25 mouse cellular contexts compared by ENCODE assay signal in genomic region chr1:35619476-35619875, GRCm38 (mm10).
"Had no signal": no experiment of that assay in that cellular context is flagged by ENCODE, and none has a peak within 500 bp of the region (broad histone marks: within the 10 kb centered on the region; RNA-seq: fewer than 3 reads in every experiment).

No protein-coding gene starts in this region.

- H3K27me3 ChIP-seq: intestine, embryonic 15.5 days; kidney, embryonic 15.5 days; limb, embryonic 13.5 days; liver, embryonic 12.5 days; liver, embryonic 15.5 days; megakaryocyte, embryonic 14.5 days; midbrain, embryonic 13.5 days; neural tube, embryonic 13.5 days had no signal

- ATAC-seq: intestine, embryonic 15.5 days; liver, embryonic 12.5 days; midbrain, embryonic 13.5 days; midbrain, embryonic 16.5 days had no signal

- H3K4me1 ChIP-seq: intestine, embryonic 15.5 days; kidney, embryonic 15.5 days; limb, embryonic 10.5 days; liver, embryonic 12.5 days; liver, embryonic 15.5 days; megakaryocyte, embryonic 14.5 days; midbrain, embryonic 10.5 days; midbrain, embryonic 13.5 days; neural tube, embryonic 13.5 days had no signal

- H3K4me3 ChIP-seq: intestine, embryonic 15.5 days; kidney, embryonic 15.5 days; limb, embryonic 10.5 days; limb, embryonic 13.5 days; liver, embryonic 12.5 days; liver, embryonic 15.5 days; megakaryocyte, embryonic 14.5 days; midbrain, embryonic 10.5 days; midbrain, embryonic 13.5 days; myocyte; neural tube, embryonic 13.5 days had no signal

- H3K27ac ChIP-seq: intestine, embryonic 15.5 days; kidney, embryonic 15.5 days; limb, embryonic 10.5 days; limb, embryonic 13.5 days; liver, embryonic 12.5 days; liver, embryonic 15.5 days; macrophage; midbrain, embryonic 10.5 days; midbrain, embryonic 13.5 days; neural tube, embryonic 13.5 days; stomach, postnatal 0 days had no signal

- H3K36me3 ChIP-seq: intestine, embryonic 15.5 days; kidney, embryonic 15.5 days; limb, embryonic 10.5 days; limb, embryonic 13.5 days; liver, embryonic 12.5 days; liver, embryonic 15.5 days; midbrain, embryonic 10.5 days; midbrain, embryonic 13.5 days; neural tube, embryonic 13.5 days had no signal

- DNase-seq: kidney, adult 11 months; kidney, adult 8-10 months; kidney, postnatal 10 days; kidney, postnatal 36 days; liver; lung, adult 18-20 months; lung, postnatal 14 days; right cerebral cortex, postnatal 25 days; thymus, adult 2 months; thymus, postnatal 14 days; thymus, postnatal 4 days had no signal
